Mouse (Mus musculus) frontal cortex, postnatal 14 days (tissue): ENCODE data around the gene Cnn1.

Source experiments
- DNase-seq, 2 experiments: peaks; one replicate each; pipeline ENCODE4 v3.0.0; 2022; ENCODE audit warnings: low spot score in 2 of 2

Cnn1 gene

DNA sequence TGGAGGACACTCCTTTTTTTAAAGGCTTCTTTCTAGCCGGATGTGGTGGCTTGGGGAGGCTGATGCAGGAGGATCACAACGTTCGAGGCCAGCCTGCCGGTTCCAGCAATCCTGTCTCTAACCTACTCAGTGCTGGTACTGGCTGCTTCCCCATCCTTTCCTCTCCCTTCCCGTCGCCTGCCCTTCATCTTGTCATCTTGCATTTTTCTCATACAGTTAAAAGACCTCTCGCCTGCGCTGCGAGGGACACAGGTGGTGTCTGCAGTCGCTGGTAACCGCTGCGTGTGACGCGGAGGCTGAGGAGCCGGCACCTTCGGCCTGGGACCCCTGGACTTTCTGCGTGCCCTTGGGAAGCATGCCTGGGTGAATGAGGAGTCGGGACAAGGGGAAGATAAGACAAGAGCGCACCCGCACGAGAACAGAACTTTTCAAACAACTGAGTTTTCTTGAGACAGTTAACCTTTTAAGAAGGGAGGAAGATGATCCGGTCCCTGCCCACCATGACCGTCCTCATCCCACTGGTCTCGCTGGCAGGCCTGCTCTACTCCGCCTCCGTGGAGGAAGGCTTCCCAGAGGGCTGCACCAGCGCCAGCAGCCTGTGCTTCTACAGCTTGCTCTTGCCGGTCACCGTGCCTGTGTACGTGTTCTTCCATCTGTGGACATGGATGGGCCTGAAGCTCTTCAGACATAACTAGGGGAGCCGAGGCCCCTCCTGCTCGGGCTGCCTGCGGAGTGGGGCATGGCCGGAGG is 58.7 kb downstream of the Cnn1 start:
- peak in 1 of 2 experiments; percentile 6 for DNase-seq
